Mouse (Mus musculus) stomach, embryonic 15.5 days (tissue): ENCODE measurements around the gene Car9. TPM values are rescaled to one million over a fixed set of nuclear protein-coding genes. Genes with fewer than 3 reads are reported as not detected.

ENCODE experiments used
- ATAC-seq: fragments of 200-750 bp; cut with Nextera tagmentation; 2 replicates; pipeline ENCODE4 v1.8.0; 2017; ENCODE audit warnings: low read depth, moderate number of reproducible peaks, moderate TSS enrichment; ENCODE audit not compliant: insufficient read depth, low FRiP score
- H3K27ac ChIP-seq: fragments of 300-500 bp; sonication (generic); 2 replicates; pipeline ENCODE4 v1.5.1; 2015; ENCODE audit warnings: mild to moderate bottlenecking, inconsistent platforms
- H3K27me3 ChIP-seq: fragments of 300-500 bp; sonication (generic); replicated peaks from 2 replicates; pipeline ENCODE4 v1.6.1; 2015; ENCODE audit warnings: inconsistent platforms
- H3K36me3 ChIP-seq: fragments of 300-500 bp; sonication (generic); 2 replicates; pipeline ENCODE4 v1.6.1; 2015; ENCODE audit warnings: inconsistent platforms
- H3K4me1 ChIP-seq: fragments of 300-500 bp; sonication (generic); 2 replicates; pipeline ENCODE4 v1.6.1; 2015; ENCODE audit warnings: inconsistent platforms
- H3K4me2 ChIP-seq: fragments of 300-500 bp; sonication (generic); 2 replicates; pipeline ENCODE4 v1.6.1; 2015; ENCODE audit warnings: mild to moderate bottlenecking, inconsistent platforms
- H3K4me3 ChIP-seq: fragments of 300-500 bp; sonication (generic); replicated peaks from 2 replicates; pipeline ENCODE4 v1.5.1; 2015; ENCODE audit warnings: inconsistent platforms
- H3K9ac ChIP-seq: fragments of 300-500 bp; sonication (generic); 2 replicates; pipeline ENCODE4 v1.6.1; 2015; ENCODE audit warnings: inconsistent platforms
- H3K9me3 ChIP-seq: fragments of 300-500 bp; sonication (generic); 2 replicates; pipeline ENCODE4 v1.6.1; 2016; ENCODE audit warnings: inconsistent platforms
- WGBS: fragments of 180-500 bp; shearing (Covaris S2); methylation state at CpG from one replicate; pipeline ENCODE4 v1.1.7; 2015; 5-methylcytosine and 5-hydroxymethylcytosine counted together
- polyA plus RNA-seq: library from polyadenylated mRNA; unstranded; fragments of >200 nt; fragmentation: Nextera tagmentation; extraction: Ambion mirVana; gene quantifications from 2 replicates; pipeline ENCODE4 v1.2.1, GENCODE M21; 2015

Gene Car9
- polyA plus RNA-seq: 30.9 and 45.8 TPM in 2 replicates

DNA sequence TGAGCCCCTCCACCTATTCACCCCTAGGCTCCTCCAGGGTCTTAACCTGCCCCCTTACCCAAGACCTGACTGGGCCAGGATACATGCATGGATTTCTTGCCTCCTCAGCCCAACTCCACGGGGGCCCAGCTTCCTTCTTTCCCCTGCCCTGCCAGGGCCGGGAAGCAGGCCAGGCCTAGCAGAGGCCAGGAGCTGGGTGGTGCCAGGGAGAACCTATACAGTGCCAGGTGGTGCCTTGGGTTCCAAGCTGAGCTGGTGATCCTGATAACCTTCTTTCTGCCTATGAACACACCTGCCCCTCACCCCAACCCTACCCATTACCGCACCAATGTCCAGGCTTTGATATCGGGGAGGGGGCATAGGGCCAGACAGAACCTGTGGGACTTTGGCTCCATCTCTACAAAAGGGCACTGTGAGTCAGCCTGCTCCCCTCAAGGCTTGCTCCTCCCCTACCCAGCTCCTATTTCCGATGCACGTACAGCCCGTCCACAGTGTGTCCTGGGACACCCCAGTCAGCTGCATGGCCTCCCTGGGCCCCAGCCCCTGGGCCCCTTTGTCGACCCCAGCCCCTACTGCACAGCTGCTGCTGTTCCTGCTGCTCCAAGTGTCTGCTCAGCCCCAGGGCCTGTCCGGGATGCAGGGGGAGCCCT lies at the start of gene Car9:
Car9 (plus strand) TSS at position 431 of the 650 bp plus-strand sequence.
- ATAC-seq: peak; percentile 33; the same call in 1 of the 2 replicates
- Histone ChIP-seq H3K4me1 (peaks cover 19% of the 10 kb centered on the region), H3K9ac (no peak within 1 kb of the TSS), H3K4me2 (peak within 1 kb of the TSS; percentile 82), H3K4me3 (peak within 1 kb of the TSS; percentile 50), H3K27me3 (no peaks in the 10 kb centered on the region), H3K27ac (peak within 1 kb of the TSS; percentile 57), H3K9me3 (no peaks in the 10 kb centered on the region), H3K36me3 (no peaks in the 10 kb centered on the region)
- WGBS: 47% methylated on average over 9 of the region's 9 CpGs

DNA sequence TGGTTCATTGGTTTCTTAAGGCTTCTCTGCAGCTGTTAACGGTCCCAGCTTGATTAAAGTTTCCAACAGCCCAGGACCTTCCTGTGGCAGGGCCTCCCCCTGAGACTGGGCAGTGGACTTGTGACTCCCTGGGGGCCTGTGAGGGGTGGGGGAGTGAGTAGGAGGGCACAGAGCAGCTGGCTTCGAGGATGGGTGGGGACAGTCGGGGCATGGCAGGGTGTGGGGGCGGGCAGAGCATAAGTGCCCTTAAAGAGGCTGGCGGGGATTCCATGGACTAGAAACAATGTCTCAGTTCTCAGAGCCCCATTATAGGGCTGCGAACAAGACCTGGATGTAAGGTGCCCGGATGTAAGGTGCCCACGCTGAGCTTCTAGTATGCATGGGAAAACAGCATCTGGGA lies 49.6 kb upstream of the Car9 start:
- Histone ChIP-seq H3K27me3 (peaks cover 30% of the 10 kb centered on the region), H3K4me2 (no peak overlapping the region), H3K9me3 (no peaks in the 10 kb centered on the region), H3K9ac (no peak overlapping the region), H3K36me3 (no peaks in the 10 kb centered on the region), H3K4me3 (no peak overlapping the region), H3K27ac (no peak overlapping the region), H3K4me1 (peaks cover 12% of the 10 kb centered on the region)
- WGBS: 26% methylated on average over 8 of the region's 8 CpGs
- no peak for ATAC-seq

DNA sequence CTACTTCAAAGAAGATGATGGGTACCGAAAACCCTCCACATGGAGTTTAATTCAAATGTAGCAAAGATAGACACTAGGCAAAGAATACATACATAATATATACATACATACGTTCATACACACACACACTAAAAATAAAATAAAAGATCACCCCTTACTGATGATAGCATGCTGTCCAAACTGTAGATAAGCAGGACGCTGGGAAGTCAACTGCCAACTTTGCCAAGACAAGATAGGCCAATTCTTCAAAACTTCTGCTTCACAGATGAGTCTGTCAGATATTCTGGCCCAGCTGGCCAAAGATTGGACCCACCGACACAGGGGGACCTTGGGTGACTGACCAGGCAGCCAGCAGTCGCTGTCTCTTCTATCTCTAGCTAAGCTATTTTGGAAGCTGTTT lies 43.7 kb upstream of the Car9 start:
- no peak overlapping the region for H3K4me2 ChIP-seq
- no peak for ATAC-seq
- H3K27me3 ChIP-seq: no peaks in the 10 kb centered on the region
- no peaks in the 10 kb centered on the region for H3K36me3 ChIP-seq
- no peak overlapping the region for H3K4me3 ChIP-seq
- no peak overlapping the region for H3K9ac ChIP-seq
- H3K27ac ChIP-seq: no peak overlapping the region
- WGBS: 85% methylated on average over 5 of the region's 5 CpGs
- no peaks in the 10 kb centered on the region for H3K4me1 ChIP-seq
- H3K9me3 ChIP-seq: no peaks in the 10 kb centered on the region

GRCm38 (mm10) chr4:43465935-43466334 lies 40.8 kb upstream of the Car9 start:
- 76% methylated on average over 6 of the region's 6 CpGs for WGBS
- no peak overlapping the region for H3K9ac ChIP-seq
- no peak overlapping the region for H3K4me3 ChIP-seq
- H3K4me2 ChIP-seq: no peak overlapping the region
- no peaks in the 10 kb centered on the region for H3K9me3 ChIP-seq
- H3K36me3 ChIP-seq: no peaks in the 10 kb centered on the region
- ATAC-seq: no peak
- no peaks in the 10 kb centered on the region for H3K27me3 ChIP-seq
- H3K27ac ChIP-seq: no peak overlapping the region
- no peaks in the 10 kb centered on the region for H3K4me1 ChIP-seq

DNA sequence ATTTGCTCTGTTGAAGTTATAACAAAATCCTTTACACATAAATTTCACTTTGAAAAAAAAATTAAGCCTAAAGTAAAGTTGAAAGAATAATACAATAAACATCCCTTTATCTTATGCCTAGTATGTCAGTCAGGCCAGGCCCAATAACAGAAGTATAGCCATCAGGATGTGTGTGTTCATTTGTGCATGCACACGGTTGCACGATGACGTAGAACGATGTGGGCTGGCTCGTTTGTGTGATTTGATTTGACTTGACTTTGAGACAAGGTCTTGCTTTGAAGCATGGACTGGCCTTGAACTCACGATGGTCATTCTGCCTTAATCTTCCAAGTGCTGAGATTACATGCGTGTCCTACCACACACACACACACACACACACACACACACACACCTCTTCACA lies 39.9 kb upstream of the Car9 start:
- H3K4me3 ChIP-seq: no peak overlapping the region
- H3K4me1 ChIP-seq: no peaks in the 10 kb centered on the region
- no peaks in the 10 kb centered on the region for H3K9me3 ChIP-seq
- H3K4me2 ChIP-seq: no peak overlapping the region
- 83% methylated on average over 7 of the region's 7 CpGs for WGBS
- no peak overlapping the region for H3K9ac ChIP-seq
- H3K27ac ChIP-seq: no peak overlapping the region
- no peaks in the 10 kb centered on the region for H3K36me3 ChIP-seq
- H3K27me3 ChIP-seq: no peaks in the 10 kb centered on the region
- no peak for ATAC-seq

- H3K4me1 ChIP-seq: no peaks in the 10 kb centered on the region
- 90% methylated on average over 10 of the region's 10 CpGs for WGBS
- no peaks in the 10 kb centered on the region for H3K36me3 ChIP-seq
- no peak overlapping the region for H3K9ac ChIP-seq
- no peak overlapping the region for H3K4me3 ChIP-seq
- no peak overlapping the region for H3K4me2 ChIP-seq
- no peaks in the 10 kb centered on the region for H3K27me3 ChIP-seq
- no peak for ATAC-seq
- H3K9me3 ChIP-seq: no peaks in the 10 kb centered on the region
- H3K27ac ChIP-seq: no peak overlapping the region
Measured at GRCm38 (mm10) chr4:43470301-43470700, 36.5 kb upstream of the Car9 start.

DNA sequence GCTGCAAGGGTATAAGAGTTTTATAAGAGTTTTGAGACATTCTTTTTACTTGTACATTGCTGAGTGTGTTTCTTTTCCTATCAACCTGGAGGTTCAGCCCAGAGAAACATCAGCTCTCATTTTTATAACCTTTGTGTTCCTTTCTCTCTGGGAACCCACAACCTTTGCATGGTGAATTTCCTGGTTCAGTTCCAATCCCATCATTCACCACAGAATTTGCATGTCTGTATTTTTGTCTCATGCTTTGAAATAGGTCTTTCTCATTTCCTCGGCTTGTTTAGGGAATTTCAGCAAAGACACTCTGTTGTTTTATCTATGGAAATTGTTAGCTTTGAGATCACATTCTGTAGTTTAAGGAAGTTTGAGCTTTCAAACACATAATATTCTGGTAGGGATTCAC lies 33.1 kb upstream of the Car9 start:
- no peaks in the 10 kb centered on the region for H3K27me3 ChIP-seq
- no peaks in the 10 kb centered on the region for H3K36me3 ChIP-seq
- H3K4me1 ChIP-seq: no peaks in the 10 kb centered on the region
- H3K9me3 ChIP-seq: no peaks in the 10 kb centered on the region
- H3K4me2 ChIP-seq: no peak overlapping the region
- ATAC-seq: no peak
- no peak overlapping the region for H3K4me3 ChIP-seq
- H3K9ac ChIP-seq: no peak overlapping the region
- no peak overlapping the region for H3K27ac ChIP-seq
- WGBS: 70% methylated on average over 1 of the region's 1 CpGs

GRCm38 (mm10) chr4:43476604-43477003 lies 30.2 kb upstream of the Car9 start:
- Histone ChIP-seq H3K27ac (no peak overlapping the region), H3K36me3 (no peaks in the 10 kb centered on the region), H3K4me3 (no peak overlapping the region), H3K4me1 (no peaks in the 10 kb centered on the region), H3K9me3 (no peaks in the 10 kb centered on the region), H3K4me2 (no peak overlapping the region), H3K9ac (no peak overlapping the region), H3K27me3 (no peaks in the 10 kb centered on the region)
- ATAC-seq: no peak
- 82% methylated on average over 6 of the region's 6 CpGs for WGBS

- peak overlapping the region; percentile 26; the same call in 1 of the 2 replicates for H3K27ac ChIP-seq
- 20% methylated on average over 11 of the region's 11 CpGs for WGBS
- peak overlapping the region; percentile 37 for H3K4me3 ChIP-seq
- H3K27me3 ChIP-seq: no peaks in the 10 kb centered on the region
- no peaks in the 10 kb centered on the region for H3K9me3 ChIP-seq
- ATAC-seq: peak; percentile 88; the same call in 1 of the 2 replicates
- H3K4me2 ChIP-seq: peak overlapping the region; percentile 57
- H3K9ac ChIP-seq: peak overlapping the region; percentile 9; the same call in 1 of the 2 replicates
- H3K4me1 ChIP-seq: no peaks in the 10 kb centered on the region
- H3K36me3 ChIP-seq: no peaks in the 10 kb centered on the region
Measured at GRCm38 (mm10) chr4:43477857-43478533, 28.8 kb upstream of the Car9 start.

DNA sequence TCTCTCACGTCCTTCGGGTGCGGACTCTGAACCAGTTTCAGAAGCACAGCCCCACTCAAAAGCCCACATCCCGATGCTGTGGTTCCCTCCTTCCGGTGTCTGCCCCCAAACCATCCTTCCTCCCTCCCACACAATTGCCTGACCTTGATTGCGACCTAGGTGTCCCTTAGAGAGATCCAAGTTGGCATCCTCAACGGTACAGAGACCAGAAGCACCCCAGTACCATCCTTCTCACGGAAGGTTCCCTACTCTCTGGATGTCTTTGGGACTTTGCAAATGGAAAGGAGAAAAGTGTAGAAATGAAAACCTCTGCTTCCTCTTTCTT lies 28.3 kb upstream of the Car9 start:
- Histone ChIP-seq H3K4me2 (peak overlapping the region; percentile 57), H3K9ac (peak overlapping the region; percentile 9; the same call in 1 of the 2 replicates), H3K36me3 (no peaks in the 10 kb centered on the region)

GRCm38 (mm10) chr4:43478906-43479832 lies 27.6 kb upstream of the Car9 start:
- Histone ChIP-seq H3K4me3 (no peak overlapping the region), H3K4me2 (peak overlapping the region; percentile 35; the same call in 1 of the 2 replicates), H3K27me3 (no peaks in the 10 kb centered on the region), H3K9ac (no peak overlapping the region), H3K4me1 (no peaks in the 10 kb centered on the region), H3K9me3 (no peaks in the 10 kb centered on the region), H3K27ac (no peak overlapping the region), H3K36me3 (no peaks in the 10 kb centered on the region)
- 44% methylated on average over 24 of the region's 24 CpGs for WGBS
- no peak for ATAC-seq

More for the DNA sequence above, 28.3 kb upstream of the Car9 start:
- Histone ChIP-seq H3K27me3 (no peaks in the 10 kb centered on the region), H3K4me3 (peak overlapping the region; percentile 37), H3K9me3 (no peaks in the 10 kb centered on the region), H3K4me1 (no peaks in the 10 kb centered on the region), H3K27ac (peak overlapping the region; percentile 26; the same call in 1 of the 2 replicates)
- no peak for ATAC-seq
- WGBS: 38% methylated on average over 8 of the region's 8 CpGs

- no peak for ATAC-seq
- H3K4me1 ChIP-seq: no peaks in the 10 kb centered on the region
- no peaks in the 10 kb centered on the region for H3K27me3 ChIP-seq
- 77% methylated on average over 5 of the region's 5 CpGs for WGBS
- no peak overlapping the region for H3K4me3 ChIP-seq
- no peaks in the 10 kb centered on the region for H3K9me3 ChIP-seq
- H3K27ac ChIP-seq: no peak overlapping the region
- no peaks in the 10 kb centered on the region for H3K36me3 ChIP-seq
- H3K4me2 ChIP-seq: no peak overlapping the region
- H3K9ac ChIP-seq: no peak overlapping the region
Measured at GRCm38 (mm10) chr4:43480985-43481384, 25.8 kb upstream of the Car9 start.
